Mouse (Mus musculus): ENCODE results near the gene Prr5. TPM values are rescaled to one million over a fixed set of nuclear protein-coding genes. Genes with fewer than 3 reads are reported as not detected.
"Not testable (repeated sequence)": the region's sequence is repeated elsewhere in the genome, so short reads cannot be mapped to it uniquely, and the experiment has no call there.

Prr5 gene
- polyA plus RNA-seq, 1 experiment: not detected

DNA sequence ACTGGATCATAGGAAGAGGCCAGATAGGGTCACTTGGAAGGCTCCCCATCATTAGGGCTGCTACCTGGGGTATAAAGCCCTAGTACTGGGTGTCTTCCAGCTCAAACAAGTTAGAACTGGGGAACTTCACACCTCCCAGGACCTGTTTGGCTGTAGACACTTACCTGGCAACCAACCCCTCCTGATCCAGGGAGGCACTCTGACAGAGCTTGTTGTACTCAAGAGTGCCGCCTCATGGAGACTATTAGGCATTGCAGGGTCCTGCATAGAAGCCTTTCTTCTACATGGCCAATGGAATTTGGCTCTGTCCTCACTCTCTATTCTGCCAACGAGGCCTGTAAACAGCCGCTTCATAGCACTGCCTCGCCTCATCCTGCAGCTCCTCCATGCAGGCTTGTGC lies 32.5 kb downstream of the Prr5 start:
- Histone ChIP-seq H3K27ac (ENCODE audit: insufficient read depth, low read depth, low read length) (no peak overlapping the region), H3K4me1 (ENCODE audit: control insufficient read depth, insufficient read depth, low read length) (no peaks in the 10 kb centered on the region), H3K4me3 (ENCODE audit: insufficient read depth, low read length) (no peak overlapping the region)
- no peak for TF ChIP-seq POLR2A (IDR thresholded peaks at IDR 0.05; ENCODE audit: borderline replicate concordance, low read depth, low read length)
- TF ChIP-seq CTCF (IDR thresholded peaks at IDR 0.05; ENCODE audit: low read depth, low read length): peak; percentile 36; the same call in 1 of the 2 replicates

DNA sequence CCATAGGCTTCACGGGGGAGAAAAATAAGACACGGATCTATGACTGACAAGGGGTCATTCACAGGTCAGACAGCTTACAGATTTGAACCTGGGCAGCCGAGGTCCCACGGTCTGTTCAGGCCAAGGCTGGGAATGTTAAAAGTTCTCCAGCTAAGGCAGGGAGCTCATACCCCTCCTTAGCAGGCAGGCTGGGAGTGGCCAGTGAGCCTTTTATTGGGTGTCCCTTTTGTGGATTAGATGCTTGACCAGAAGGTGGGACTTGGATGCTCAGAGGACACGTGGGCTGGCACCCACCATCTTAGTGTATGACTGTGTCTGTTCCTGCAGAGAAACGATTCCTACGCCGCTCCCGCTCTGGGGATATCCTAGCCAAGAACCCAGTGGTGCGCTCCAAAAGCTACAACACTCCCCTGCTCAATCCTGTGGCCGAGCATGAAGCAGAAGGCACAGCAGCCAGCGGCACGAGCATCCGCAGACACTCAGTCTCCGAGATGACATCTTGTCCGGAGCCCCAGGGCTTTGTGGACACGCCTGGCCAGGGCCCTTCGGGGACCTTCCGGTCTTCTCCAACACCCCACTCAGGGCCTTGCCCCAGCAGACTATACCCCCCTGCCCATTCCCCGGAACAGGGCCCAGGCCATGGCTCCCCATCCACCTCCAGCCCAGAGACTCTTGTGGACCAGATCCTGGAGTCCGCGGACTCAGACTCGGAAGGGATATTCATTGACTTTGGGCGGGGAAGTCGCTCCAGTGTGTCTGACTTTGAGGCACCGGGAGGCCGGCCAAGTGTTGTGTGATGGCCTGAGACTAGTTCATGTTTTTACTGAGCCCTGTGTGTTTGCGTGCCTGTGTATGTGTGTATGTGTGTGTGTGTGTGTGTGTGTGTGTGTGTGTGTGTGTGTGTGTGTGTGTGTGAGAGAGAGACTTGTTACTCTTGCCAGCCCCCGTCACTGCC lies 33.2 kb downstream of the Prr5 start:
- TF ChIP-seq CTCF (IDR thresholded peaks at IDR 0.05; ENCODE audit: low read depth, low read length): no peak
- TF ChIP-seq POLR2A (IDR thresholded peaks at IDR 0.05; ENCODE audit: borderline replicate concordance, low read depth, low read length): no peak
- Histone ChIP-seq H3K4me1 (ENCODE audit: control insufficient read depth, insufficient read depth, low read length) (no peaks in the 10 kb centered on the region), H3K27ac (ENCODE audit: insufficient read depth, low read depth, low read length) (no peak overlapping the region), H3K4me3 (ENCODE audit: insufficient read depth, low read length) (no peak overlapping the region)

DNA sequence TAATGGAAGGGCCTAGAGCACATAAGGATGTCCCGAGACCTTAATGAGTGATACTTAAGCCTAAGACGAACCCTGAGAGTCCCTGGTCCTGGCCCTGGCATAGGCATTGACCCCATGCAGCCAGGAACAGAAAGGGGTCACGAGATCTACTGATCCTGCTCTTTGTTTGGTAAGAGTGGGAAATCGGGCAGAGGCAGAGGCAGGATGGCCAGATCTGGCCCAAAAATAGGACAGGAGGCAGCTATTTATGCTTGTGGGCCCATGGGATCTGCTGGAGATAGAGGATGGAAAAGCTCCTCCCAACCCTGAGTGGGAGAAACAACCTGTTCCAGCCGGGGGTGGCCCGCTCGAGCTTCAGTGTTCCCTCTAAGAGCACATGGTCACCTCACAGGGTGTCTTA lies 34.6 kb downstream of the Prr5 start:
- Histone ChIP-seq H3K27ac (ENCODE audit: insufficient read depth, low read depth, low read length) (no peak overlapping the region), H3K4me1 (ENCODE audit: control insufficient read depth, insufficient read depth, low read length) (no peaks in the 10 kb centered on the region), H3K4me3 (ENCODE audit: insufficient read depth, low read length) (no peak overlapping the region)
- TF ChIP-seq POLR2A (IDR thresholded peaks at IDR 0.05; ENCODE audit: borderline replicate concordance, low read depth, low read length): no peak
- TF ChIP-seq CTCF (IDR thresholded peaks at IDR 0.05; ENCODE audit: low read depth, low read length): no peak

DNA sequence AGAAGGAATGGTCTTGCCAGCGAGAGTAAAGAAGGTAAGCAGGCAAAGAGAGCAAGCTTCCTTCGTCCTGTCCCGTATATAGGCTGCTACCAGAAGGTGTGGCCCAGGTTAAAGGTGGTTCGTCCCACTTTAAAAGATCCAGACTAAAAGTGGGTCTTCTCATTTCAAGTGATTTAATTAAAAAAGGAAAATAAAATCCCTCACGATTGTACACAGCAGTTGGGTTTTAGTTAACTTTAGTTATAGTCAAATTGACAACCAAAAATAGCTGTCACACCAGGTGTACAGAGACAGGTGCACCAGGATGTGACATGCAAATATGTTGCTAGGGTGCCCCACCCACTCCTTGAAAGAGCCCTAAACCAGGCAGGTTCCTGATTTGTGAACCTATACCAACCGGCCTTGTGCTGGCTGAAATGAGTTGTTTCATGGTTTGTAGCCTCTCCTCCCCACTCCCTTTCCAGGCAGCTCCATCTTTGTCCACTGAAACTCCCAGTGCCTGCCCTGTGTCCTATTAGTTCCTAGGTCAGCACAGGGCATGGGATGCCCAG lies 36.0 kb downstream of the Prr5 start:
- H3K4me1 ChIP-seq (ENCODE audit: control insufficient read depth, insufficient read depth, low read length): no peaks in the 10 kb centered on the region
- TF ChIP-seq POLR2A (IDR thresholded peaks at IDR 0.05; ENCODE audit: borderline replicate concordance, low read depth, low read length) (no peak), CTCF (IDR thresholded peaks at IDR 0.05; ENCODE audit: low read depth, low read length) (no peak)
- H3K4me3 ChIP-seq (ENCODE audit: insufficient read depth, low read length): no peak overlapping the region
- no peak overlapping the region for H3K27ac ChIP-seq (ENCODE audit: insufficient read depth, low read depth, low read length)

DNA sequence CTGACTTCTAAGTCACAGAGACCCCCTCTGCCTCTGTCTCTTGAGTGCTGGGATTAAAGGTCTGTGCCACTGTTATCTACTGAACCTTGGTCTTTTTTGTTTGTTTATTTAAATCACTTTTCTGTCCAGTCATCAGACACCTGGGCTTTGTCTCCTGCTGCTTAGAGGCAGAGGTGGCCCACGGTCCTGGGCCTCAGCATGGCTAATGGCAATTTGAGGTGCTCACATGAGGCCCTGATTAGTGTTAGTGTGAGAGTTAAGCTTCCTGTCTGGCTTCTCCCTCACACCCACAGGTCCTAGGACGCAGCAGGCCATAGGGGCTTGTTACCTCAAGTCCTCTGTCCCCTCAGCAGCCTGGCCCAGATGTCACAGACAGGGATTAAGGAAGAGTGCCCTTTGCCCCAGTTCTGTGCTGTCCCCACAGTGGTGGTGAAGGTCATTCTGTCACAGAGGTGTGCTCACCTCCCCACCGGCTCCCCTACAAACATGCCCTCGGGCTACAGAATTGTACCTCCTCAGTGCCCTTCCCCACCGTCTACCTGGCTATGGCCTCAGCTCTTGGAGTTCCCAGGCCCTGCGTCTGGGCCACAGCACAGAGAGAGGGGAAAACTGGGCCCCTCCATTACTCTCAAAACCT lies 37.7 kb downstream of the Prr5 start:
- H3K4me3 ChIP-seq (ENCODE audit: insufficient read depth, low read length): no peak overlapping the region
- TF ChIP-seq CTCF (IDR thresholded peaks at IDR 0.05; ENCODE audit: low read depth, low read length): no peak
- TF ChIP-seq POLR2A (IDR thresholded peaks at IDR 0.05; ENCODE audit: borderline replicate concordance, low read depth, low read length): no peak
- H3K4me1 ChIP-seq (ENCODE audit: control insufficient read depth, insufficient read depth, low read length): no peaks in the 10 kb centered on the region
- no peak overlapping the region for H3K27ac ChIP-seq (ENCODE audit: insufficient read depth, low read depth, low read length)

DNA sequence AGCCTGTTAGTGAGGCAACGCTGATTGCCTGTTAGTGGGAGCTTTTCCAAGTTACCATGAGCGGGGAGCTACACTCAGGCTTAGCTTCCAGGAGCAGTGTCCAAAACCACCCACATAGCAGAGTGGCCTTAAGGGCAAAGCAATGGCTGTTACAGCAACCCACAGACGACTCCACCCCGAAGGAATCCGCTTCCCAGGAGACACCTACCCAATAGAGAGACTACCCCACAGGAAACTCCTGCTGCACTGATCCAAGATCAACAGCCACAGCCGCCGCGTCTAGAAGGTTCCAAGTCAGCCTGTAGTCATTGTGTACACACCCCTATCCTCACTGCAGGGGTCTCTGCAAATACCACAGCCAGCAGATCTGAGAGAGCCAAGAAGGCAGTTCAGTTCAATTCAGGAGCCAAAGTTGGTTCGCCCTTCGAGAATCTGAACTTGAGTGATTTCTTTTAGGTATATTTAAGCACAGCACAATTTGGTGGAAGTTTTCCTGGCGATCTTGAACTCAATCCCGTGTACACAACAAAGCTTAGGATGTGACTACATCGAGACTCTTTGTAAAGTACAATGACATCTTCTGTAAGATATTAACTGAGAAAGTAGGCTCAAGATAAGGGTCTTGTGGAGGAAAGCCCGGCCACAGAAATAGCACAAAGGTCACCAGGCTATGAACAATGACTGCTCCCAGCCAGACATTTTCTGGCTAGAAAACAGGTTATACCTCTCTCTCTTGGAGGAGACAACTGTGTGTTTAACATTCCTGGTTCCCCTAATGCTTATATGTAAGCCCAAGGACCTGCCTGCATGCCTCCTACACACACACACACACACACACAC lies 43.4 kb downstream of the Prr5 start:
- H3K4me1 ChIP-seq (ENCODE audit: control insufficient read depth, insufficient read depth, low read length): no peaks in the 10 kb centered on the region
- TF ChIP-seq CTCF (IDR thresholded peaks at IDR 0.05; ENCODE audit: low read depth, low read length): no peak
- no peak for TF ChIP-seq POLR2A (IDR thresholded peaks at IDR 0.05; ENCODE audit: borderline replicate concordance, low read depth, low read length)
- H3K27ac ChIP-seq (ENCODE audit: insufficient read depth, low read depth, low read length): no peak overlapping the region
- no peak overlapping the region for H3K4me3 ChIP-seq (ENCODE audit: insufficient read depth, low read length)

DNA sequence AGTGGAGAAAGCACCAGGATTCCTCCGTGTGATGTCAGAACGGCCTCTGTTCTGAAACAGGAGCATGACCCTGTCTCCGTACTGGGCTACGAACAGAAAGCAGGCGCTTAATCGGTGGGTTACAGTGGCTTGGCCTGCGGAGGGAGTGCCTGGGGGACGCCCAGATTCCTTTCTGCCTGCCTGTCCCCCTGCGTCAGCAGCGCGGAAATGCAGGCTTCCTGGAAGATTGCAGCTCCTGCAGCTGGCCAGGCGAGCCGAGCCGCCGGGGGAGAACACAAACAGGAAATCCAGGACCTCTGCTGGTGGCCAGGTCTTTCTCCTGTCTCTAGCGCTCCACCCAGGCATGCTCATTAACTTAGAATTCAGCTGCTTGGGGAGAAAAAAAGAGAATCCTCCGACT lies 45.3 kb downstream of the Prr5 start:
- peak overlapping the region; percentile 33; the same call in 1 of the 2 replicates for H3K4me3 ChIP-seq (ENCODE audit: insufficient read depth, low read length)

DNA sequence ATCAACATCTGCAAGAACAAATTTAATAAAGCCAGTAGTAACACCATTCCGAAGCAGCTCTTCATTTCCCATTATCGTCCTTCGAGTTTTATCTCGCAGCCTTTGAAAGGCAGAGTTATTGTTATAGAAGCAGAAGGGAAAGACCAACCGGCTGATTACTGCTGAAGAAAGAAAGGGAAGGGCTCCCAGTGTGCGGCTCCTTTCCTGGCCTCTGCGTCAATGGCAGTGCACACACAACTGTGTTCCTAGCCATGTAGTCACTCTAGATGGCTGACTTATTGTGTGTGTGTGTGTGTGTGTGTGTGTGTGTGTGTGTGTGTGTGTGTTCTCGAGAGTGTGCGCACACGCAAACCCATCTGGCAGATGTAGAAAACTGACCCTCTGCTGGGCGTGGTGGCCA lies 45.7 kb downstream of the Prr5 start:
- Histone ChIP-seq H3K4me1 (ENCODE audit: control insufficient read depth, insufficient read depth, low read length) (no peaks in the 10 kb centered on the region), H3K4me3 (ENCODE audit: insufficient read depth, low read length) (no peak overlapping the region), H3K27ac (ENCODE audit: insufficient read depth, low read depth, low read length) (no peak overlapping the region)
- TF ChIP-seq CTCF (IDR thresholded peaks at IDR 0.05; ENCODE audit: low read depth, low read length) (no peak), POLR2A (IDR thresholded peaks at IDR 0.05; ENCODE audit: borderline replicate concordance, low read depth, low read length) (no peak)

More for the DNA sequence above, 45.3 kb downstream of the Prr5 start:
- no peak for TF ChIP-seq POLR2A (IDR thresholded peaks at IDR 0.05; ENCODE audit: borderline replicate concordance, low read depth, low read length)
- no peak for TF ChIP-seq CTCF (IDR thresholded peaks at IDR 0.05; ENCODE audit: low read depth, low read length)
- Histone ChIP-seq H3K4me1 (ENCODE audit: control insufficient read depth, insufficient read depth, low read length) (no peaks in the 10 kb centered on the region), H3K27ac (ENCODE audit: insufficient read depth, low read depth, low read length) (no peak overlapping the region)

DNA sequence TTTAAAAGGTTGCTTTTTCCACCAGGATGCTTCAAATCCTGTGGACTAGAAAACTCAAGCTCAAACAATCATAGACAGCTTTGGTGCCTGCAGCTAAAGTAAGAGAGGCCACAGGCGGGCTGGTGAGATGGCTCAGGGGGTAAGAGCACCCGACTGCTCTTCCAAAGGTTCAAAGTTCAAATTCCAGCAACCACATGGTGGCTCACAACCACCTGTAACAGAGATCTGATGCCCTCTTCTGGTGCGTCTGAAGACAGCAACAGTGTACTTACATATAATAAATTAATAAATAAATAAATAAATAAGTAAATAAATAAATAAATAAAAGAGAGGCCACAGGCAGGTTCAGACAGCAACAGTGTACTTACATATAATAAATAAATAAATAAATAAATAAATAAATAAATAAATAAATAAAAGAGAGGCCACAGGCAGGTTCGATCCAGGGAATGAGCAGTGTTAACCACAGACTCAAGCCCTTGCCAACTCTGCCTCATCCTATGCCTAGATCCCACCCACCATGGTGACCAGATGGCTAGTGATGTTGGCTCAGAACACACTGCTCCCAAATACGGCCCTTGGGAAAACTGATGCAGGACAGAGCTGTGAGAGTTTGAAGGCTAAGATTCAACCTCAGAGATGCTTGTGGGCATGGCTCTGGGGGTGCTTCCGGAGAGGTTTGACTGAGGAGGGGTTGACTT lies 48.3 kb downstream of the Prr5 start:
- not testable (repeated sequence) for H3K27ac ChIP-seq (ENCODE audit: insufficient read depth, low read depth, low read length); H3K4me1 ChIP-seq (ENCODE audit: control insufficient read depth, insufficient read depth, low read length); H3K4me3 ChIP-seq (ENCODE audit: insufficient read depth, low read length)

Measured in bone marrow macrophage, adult 2 months (primary cell).